ENCODE assay signal across 8 mouse cellular contexts in the genomic region with DNA sequence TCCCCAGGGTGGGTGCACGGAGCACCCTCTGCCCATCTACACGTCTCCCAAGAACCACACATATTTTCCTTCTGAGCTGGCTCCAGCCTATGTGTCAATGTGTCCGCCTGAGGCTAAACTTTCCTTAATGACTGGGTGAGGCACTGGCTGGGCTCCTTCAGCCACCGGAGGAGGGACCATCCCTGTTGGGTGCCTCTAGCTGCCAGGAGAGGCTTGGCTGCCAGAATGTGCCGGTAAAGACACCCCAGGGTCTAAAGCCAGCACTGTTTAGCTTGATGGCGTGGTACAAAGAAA. TPM values are rescaled to one million over a fixed set of nuclear protein-coding genes. Genes with fewer than 3 reads are reported as not detected.
DNase-seq lines count a peak whose midpoint lies in the region; ATAC-seq and TF ChIP-seq lines count a peak whose summit lies in the region.

No protein-coding gene starts in this region.

- H3K9ac ChIP-seq in lung, embryonic 15.5 days: peak overlapping the region; percentile 65
- H3K9ac ChIP-seq in intestine, postnatal 0 days (ENCODE audit: low read depth, low read length): no peak overlapping the region
- H3K9ac ChIP-seq in neural tube, embryonic 15.5 days (replicated peaks): peak overlapping the region; percentile 66

- DNase-seq in lung, postnatal 4 days: no peak
- DNase-seq in right cerebral cortex, postnatal 25 days: no peak
- DNase-seq in layer of hippocampus, postnatal 25 days (ENCODE audit: extremely low spot score in 1 of 2, low spot score in 1 of 2): no peak
- DNase-seq in thymus, postnatal 14 days: no peak

- H3K4me1 ChIP-seq in lung, embryonic 15.5 days: peaks cover 21% of the 10 kb centered on the region
- H3K4me1 ChIP-seq in embryonic fibroblast, embryonic 13.5 days (ENCODE audit: control insufficient read depth, insufficient read depth, low read length): no peaks in the 10 kb centered on the region
- 0 out of 2 replicates have a peak, but pooled peaks cover 2% of the 10 kb centered on the region for H3K4me1 ChIP-seq in intestine, postnatal 0 days (replicated peaks; ENCODE audit: control insufficient read depth, insufficient read depth, low read length)
- peaks cover 30% of the 10 kb centered on the region for H3K4me1 ChIP-seq in neural tube, embryonic 15.5 days

- WGBS in lung, embryonic 15.5 days: 50% methylated on average over 6 of the region's 6 CpGs
- WGBS in intestine, postnatal 0 days: 43% methylated on average over 6 of the region's 6 CpGs
- 42% methylated on average over 6 of the region's 6 CpGs for WGBS in neural tube, embryonic 15.5 days

- no peaks in the 10 kb centered on the region for H3K9me3 ChIP-seq in lung, embryonic 15.5 days
- H3K9me3 ChIP-seq in intestine, postnatal 0 days (ENCODE audit: control insufficient read depth): no peaks in the 10 kb centered on the region
- H3K9me3 ChIP-seq in neural tube, embryonic 15.5 days (replicated peaks): no peaks in the 10 kb centered on the region

- H3K4me3 ChIP-seq in lung, embryonic 15.5 days: peak overlapping the region; percentile 60
- H3K4me3 ChIP-seq in embryonic fibroblast, embryonic 13.5 days (ENCODE audit: insufficient read depth, low read length): peak overlapping the region; percentile 80
- H3K4me3 ChIP-seq in intestine, postnatal 0 days (ENCODE audit: low read depth, low read length): peak overlapping the region; percentile 1; the same call in 1 of the 2 replicates
- peak overlapping the region; percentile 71 for H3K4me3 ChIP-seq in neural tube, embryonic 15.5 days (replicated peaks)

- peak overlapping the region; percentile 78 for H3K4me2 ChIP-seq in lung, embryonic 15.5 days
- H3K4me2 ChIP-seq in intestine, postnatal 0 days (replicated peaks; ENCODE audit: low read depth): peak overlapping the region; percentile 87
- H3K4me2 ChIP-seq in neural tube, embryonic 15.5 days: peak overlapping the region; percentile 80

- H3K27me3 ChIP-seq in lung, embryonic 15.5 days: no peaks in the 10 kb centered on the region
- no peaks in the 10 kb centered on the region for H3K27me3 ChIP-seq in intestine, postnatal 0 days (replicated peaks; ENCODE audit: control insufficient read depth, insufficient read depth, low read length)
- H3K27me3 ChIP-seq in neural tube, embryonic 15.5 days (replicated peaks): no peaks in the 10 kb centered on the region

- no peak for TF ChIP-seq CTCF in embryonic fibroblast, embryonic 13.5 days (IDR thresholded peaks at IDR 0.05; ENCODE audit: borderline replicate concordance, insufficient read depth, low read length)
- TF ChIP-seq CTCF in intestine, postnatal 0 days (IDR thresholded peaks at IDR 0.05; ENCODE audit: low read depth): no peak

- peaks cover 29% of the 10 kb centered on the region for H3K36me3 ChIP-seq in lung, embryonic 15.5 days
- peaks cover 12% of the 10 kb centered on the region; the same call in 1 of the 2 replicates for H3K36me3 ChIP-seq in intestine, postnatal 0 days (ENCODE audit: control insufficient read depth, insufficient read depth)
- H3K36me3 ChIP-seq in neural tube, embryonic 15.5 days: peaks cover 18% of the 10 kb centered on the region

- ATAC-seq in lung, embryonic 15.5 days (ENCODE audit: borderline replicate concordance, extremely low read depth, low FRiP score, low TSS enrichment): no peak
- no peak for ATAC-seq in intestine, postnatal 0 days
- no peak for ATAC-seq in neural tube, embryonic 15.5 days (ENCODE audit: low FRiP score)

- peak; percentile 49; the same call in 1 of the 2 replicates for TF ChIP-seq POLR2A in embryonic fibroblast, embryonic 13.5 days (IDR thresholded peaks at IDR 0.05; ENCODE audit: low read depth, low read length)

- 0 out of 2 replicates have a peak overlapping the region, but pooled peaks have one; percentile 87 for H3K27ac ChIP-seq in lung, embryonic 15.5 days
- peak overlapping the region; percentile 95 for H3K27ac ChIP-seq in embryonic fibroblast, embryonic 13.5 days (ENCODE audit: insufficient read depth, low read length)
- H3K27ac ChIP-seq in intestine, postnatal 0 days (ENCODE audit: low read depth, low read length): no peak overlapping the region
- 0 out of 2 replicates have a peak overlapping the region, but pooled peaks have one; percentile 88 for H3K27ac ChIP-seq in neural tube, embryonic 15.5 days (replicated peaks)

RNA-seq across cellular contexts. Expression of gene Slc39a13, which starts 1.4 kb away (rescaled TPM):
- 34.6 and 40.2 TPM in 2 replicates for polyA plus RNA-seq in lung, embryonic 15.5 days (2015; fragmentation: Nextera tagmentation; extraction: Ambion mirVana)
- 93.5 and 104 TPM in 2 replicates for polyA plus RNA-seq in embryonic fibroblast, embryonic 13.5 days (2011; ENCODE audit: insufficient read length, low read depth, missing spikeins)
- polyA plus RNA-seq in intestine, postnatal 0 days (2015; fragmentation: Nextera tagmentation; extraction: Ambion mirVana): 12.6 and 15.0 TPM in 2 replicates
- 35.5 and 43.2 TPM in 2 replicates for polyA plus RNA-seq in neural tube, embryonic 15.5 days (2015; fragmentation: Nextera tagmentation; extraction: Ambion mirVana)
- total RNA-seq in layer of hippocampus, postnatal 25 days (2021): 10 to 100 TPM; 23.3 to 31.2 TPM

RNA-seq across cellular contexts. Expression of gene Spi1, which starts 13.4 kb away (rescaled TPM):
- polyA plus RNA-seq in lung, embryonic 15.5 days (2015; fragmentation: Nextera tagmentation; extraction: Ambion mirVana): 6.9 and 8.7 TPM in 2 replicates
- 0.79 TPM in 1 of 2 replicates, not detected in the other for polyA plus RNA-seq in embryonic fibroblast, embryonic 13.5 days (2011; ENCODE audit: insufficient read length, low read depth, missing spikeins)
- polyA plus RNA-seq in intestine, postnatal 0 days (2015; fragmentation: Nextera tagmentation; extraction: Ambion mirVana): 5.1 and 7.3 TPM in 2 replicates
- 3.6 and 6.7 TPM in 2 replicates for polyA plus RNA-seq in neural tube, embryonic 15.5 days (2015; fragmentation: Nextera tagmentation; extraction: Ambion mirVana)
- 1 to 10 TPM; 3.6 to 3.8 TPM for total RNA-seq in layer of hippocampus, postnatal 25 days (2021)

RNA-seq across cellular contexts. Expression of gene Psmc3, which starts 15.0 kb away (rescaled TPM):
- 254 and 278 TPM in 2 replicates for polyA plus RNA-seq in lung, embryonic 15.5 days (2015; fragmentation: Nextera tagmentation; extraction: Ambion mirVana)
- 309 and 331 TPM in 2 replicates for polyA plus RNA-seq in embryonic fibroblast, embryonic 13.5 days (2011; ENCODE audit: insufficient read length, low read depth, missing spikeins)
- 155 and 163 TPM in 2 replicates for polyA plus RNA-seq in intestine, postnatal 0 days (2015; fragmentation: Nextera tagmentation; extraction: Ambion mirVana)
- 234 and 240 TPM in 2 replicates for polyA plus RNA-seq in neural tube, embryonic 15.5 days (2015; fragmentation: Nextera tagmentation; extraction: Ambion mirVana)
- 100 to 1,000 TPM; 232 to 234 TPM for total RNA-seq in layer of hippocampus, postnatal 25 days (2021)

RNA-seq across cellular contexts. Expression of gene Rapsn, which starts 33.4 kb away (rescaled TPM):
- polyA plus RNA-seq in lung, embryonic 15.5 days (2015; fragmentation: Nextera tagmentation; extraction: Ambion mirVana): 0.91 and 1.9 TPM in 2 replicates
- not detected in 2 replicates for polyA plus RNA-seq in embryonic fibroblast, embryonic 13.5 days (2011; ENCODE audit: insufficient read length, low read depth, missing spikeins)
- 0.50 and 0.55 TPM in 2 replicates for polyA plus RNA-seq in intestine, postnatal 0 days (2015; fragmentation: Nextera tagmentation; extraction: Ambion mirVana)
- polyA plus RNA-seq in neural tube, embryonic 15.5 days (2015; fragmentation: Nextera tagmentation; extraction: Ambion mirVana): 2.7 TPM in 2 replicates
- under 1 TPM in 1 of 2 experiments, not detected in 1; 0.59 TPM for total RNA-seq in layer of hippocampus, postnatal 25 days (2021)

RNA-seq across cellular contexts. Expression of gene Mybpc3, which starts 49.1 kb away (rescaled TPM):
- polyA plus RNA-seq in lung, embryonic 15.5 days (2015; fragmentation: Nextera tagmentation; extraction: Ambion mirVana): 18.8 and 22.3 TPM in 2 replicates
- polyA plus RNA-seq in embryonic fibroblast, embryonic 13.5 days (2011; ENCODE audit: insufficient read length, low read depth, missing spikeins): not detected in 2 replicates
- not detected in 2 replicates for polyA plus RNA-seq in intestine, postnatal 0 days (2015; fragmentation: Nextera tagmentation; extraction: Ambion mirVana)
- 0.33 TPM in 1 of 2 replicates, not detected in the other for polyA plus RNA-seq in neural tube, embryonic 15.5 days (2015; fragmentation: Nextera tagmentation; extraction: Ambion mirVana)
- under 1 TPM; 0.20 to 0.23 TPM for total RNA-seq in layer of hippocampus, postnatal 25 days (2021)

Comparison
In these comparisons a context has a peak if more than half of its experiments do, and no peak if none do; other contexts are left out.
1. H3K4me3 ChIP-seq: peak in every context shown above with its lines; median percentile 80 in embryonic fibroblast, embryonic 13.5 days; 71 in neural tube, embryonic 15.5 days; 60 in lung, embryonic 15.5 days; 1 in intestine, postnatal 0 days.